Mouse (Mus musculus) gastrocnemius, postnatal 25 days (tissue): ENCODE data around the gene Rab21. TPM values are rescaled to one million over a fixed set of nuclear protein-coding genes. Genes with fewer than 3 reads are reported as not detected.
A peak's percentile ranks its signal among the peaks of the same experiment; 100 is the strongest.

ENCODE experiments used
- DNase-seq: peaks from one replicate; pipeline ENCODE4 v3.0.0; 2022
- long read RNA-seq, 2 experiments: library from polyadenylated mRNA; stranded (forward); transcript quantifications; one replicate each; pipeline ENCODE4 v2.0.0; 2021
- total RNA-seq, 2 experiments: library from RNA; stranded (reverse); gene quantifications; 1 replicate in 1 of 2; 2 replicates in 1 of 2; pipeline ENCODE4 v1.2.3; 2021

Rab21 gene
- total RNA-seq, result 10 to 100 TPM; 42.8 to 43.7 TPM
- long read RNA-seq, experiment 1, full-length matches to known transcripts, result 76 of 87 reads
- long read RNA-seq, experiment 1, partial matches to known transcripts, result 8 of 87 reads
- long read RNA-seq, experiment 1, other reads (novel, unspliced or antisense), result 3 of 87 reads
- long read RNA-seq, experiment 2, full-length matches to known transcripts, result 97 of 105 reads
- long read RNA-seq, experiment 2, partial matches to known transcripts, result 2 of 105 reads
- long read RNA-seq, experiment 2, other reads (novel, unspliced or antisense), result 6 of 105 reads

- peak; percentile 95 for DNase-seq
Observed at GRCm38 (mm10) chr10:115315473-115316171, at the start of gene Rab21. Gene Rab21, minus strand, starts transcription at chr10:115315594.

- no peak for DNase-seq
Observed at GRCm38 (mm10) chr10:115363151-115363550, 47.8 kb upstream of the Rab21 start.

GRCm38 (mm10) chr10:115362623-115362964, 47.2 kb upstream of the Rab21 start:
- DNase-seq, result no peak

GRCm38 (mm10) chr10:115361840-115362622, 46.6 kb upstream of the Rab21 start, which contains the start of gene Tmem19:
Gene Tmem19, minus strand, starts transcription at chr10:115362501.
- DNase-seq, result peak; percentile 97

GRCm38 (mm10) chr10:115359066-115359465, 43.7 kb upstream of the Rab21 start:
- no peak for DNase-seq

- no peak for DNase-seq
Observed at GRCm38 (mm10) chr10:115358216-115358919, 43.0 kb upstream of the Rab21 start.

- DNase-seq, result no peak
Observed at GRCm38 (mm10) chr10:115356106-115356505, 40.7 kb upstream of the Rab21 start.

GRCm38 (mm10) chr10:115355016-115355415, 39.6 kb upstream of the Rab21 start:
- DNase-seq, result no peak

GRCm38 (mm10) chr10:115354553-115354952, 39.2 kb upstream of the Rab21 start:
- no peak for DNase-seq

GRCm38 (mm10) chr10:115350810-115351397, 35.5 kb upstream of the Rab21 start:
- DNase-seq, result no peak

- DNase-seq, result no peak
Observed at GRCm38 (mm10) chr10:115349509-115349908, 34.1 kb upstream of the Rab21 start.

GRCm38 (mm10) chr10:115349029-115349428, 33.6 kb upstream of the Rab21 start:
- no peak for DNase-seq

GRCm38 (mm10) chr10:115348131-115348530, 32.7 kb upstream of the Rab21 start:
- no peak for DNase-seq

- DNase-seq, result no peak
Observed at GRCm38 (mm10) chr10:115346444-115346843, 31.1 kb upstream of the Rab21 start.

GRCm38 (mm10) chr10:115342771-115343425, 27.5 kb upstream of the Rab21 start:
- no peak for DNase-seq

- DNase-seq, result no peak
Observed at GRCm38 (mm10) chr10:115339820-115340328, 24.5 kb upstream of the Rab21 start.

GRCm38 (mm10) chr10:115336901-115337300, 21.5 kb upstream of the Rab21 start:
- no peak for DNase-seq

- DNase-seq, result peak; percentile 38
Observed at GRCm38 (mm10) chr10:115333528-115333927, 18.1 kb upstream of the Rab21 start.

- DNase-seq, result no peak
Observed at GRCm38 (mm10) chr10:115332997-115333396, 17.6 kb upstream of the Rab21 start.

- peak; percentile 26 for DNase-seq
Observed at GRCm38 (mm10) chr10:115332420-115332952, 17.1 kb upstream of the Rab21 start.
